Mouse (Mus musculus) gastrocnemius, postnatal 10 days (tissue): ENCODE data around the gene Pars2. TPM values are rescaled to one million over a fixed set of nuclear protein-coding genes. Genes with fewer than 3 reads are reported as not detected.
A peak's percentile ranks its signal among the peaks of the same experiment; 100 is the strongest.

Source experiments
- DNase-seq: peaks from one replicate; pipeline ENCODE4 v3.0.0; 2021; ENCODE audit warnings: mixed read lengths
- long read RNA-seq, 2 experiments: library from polyadenylated mRNA; stranded (forward); transcript quantifications; one replicate each; pipeline ENCODE4 v2.0.0; 2021
- total RNA-seq, 2 experiments: library from RNA; stranded (reverse); gene quantifications; 2 replicates each; pipeline ENCODE4 v1.2.3; 2021

Gene Pars2
- total RNA-seq: 1 to 10 TPM; 3.9 to 4.5 TPM
- long read RNA-seq, experiment 1, partial matches to known transcripts: 0 of 8 reads
- long read RNA-seq, experiment 1, other reads (novel, unspliced or antisense): 3 of 8 reads
- long read RNA-seq, experiment 2, transcript Pars2-201 (2 exons, 2,191 nt): major isoform, 5 of 10 reads
- long read RNA-seq, experiment 2, partial matches to known transcripts: 0 of 10 reads
- long read RNA-seq, experiment 2, other reads (novel, unspliced or antisense): 2 of 10 reads

- DNase-seq: peak; percentile 96
Observed at GRCm38 (mm10) chr4:106650833-106651527, at the start of gene Pars2. TSS of gene Pars2 (plus strand) at chr4:106651069.

GRCm38 (mm10) chr4:106606639-106607554 is 44.0 kb upstream of the Pars2 start:
- no peak for DNase-seq

- no peak for DNase-seq
Observed at GRCm38 (mm10) chr4:106607905-106608304, 43.0 kb upstream of the Pars2 start.

GRCm38 (mm10) chr4:106613105-106613504 is 37.8 kb upstream of the Pars2 start:
- DNase-seq: no peak

GRCm38 (mm10) chr4:106613560-106613959 is 37.3 kb upstream of the Pars2 start:
- no peak for DNase-seq

- peak; percentile 67 for DNase-seq
Observed at GRCm38 (mm10) chr4:106614180-106614797, 36.6 kb upstream of the Pars2 start.

GRCm38 (mm10) chr4:106614881-106615280 is 36.0 kb upstream of the Pars2 start:
- no peak for DNase-seq

GRCm38 (mm10) chr4:106615637-106616036 is 35.2 kb upstream of the Pars2 start:
- no peak for DNase-seq

- DNase-seq: no peak
Observed at GRCm38 (mm10) chr4:106617056-106617455, 33.8 kb upstream of the Pars2 start, which contains the start of gene Lexm. TSS of gene Lexm (minus strand) at chr4:106617241.

- DNase-seq: no peak
Observed at GRCm38 (mm10) chr4:106618898-106619297, 32.0 kb upstream of the Pars2 start.

- no peak for DNase-seq
Observed at GRCm38 (mm10) chr4:106621428-106621827, 29.4 kb upstream of the Pars2 start.

GRCm38 (mm10) chr4:106622030-106622493 is 28.8 kb upstream of the Pars2 start, which contains the start of gene Ttc22:
TSS of gene Ttc22 (plus strand) at chr4:106622432.
- DNase-seq: no peak

GRCm38 (mm10) chr4:106622712-106623111 is 28.2 kb upstream of the Pars2 start:
- DNase-seq: no peak

- no peak for DNase-seq
Observed at GRCm38 (mm10) chr4:106624271-106624670, 26.6 kb upstream of the Pars2 start.

- DNase-seq: no peak
Observed at GRCm38 (mm10) chr4:106627809-106628208, 23.1 kb upstream of the Pars2 start.

- no peak for DNase-seq
Observed at GRCm38 (mm10) chr4:106628650-106629360, 22.1 kb upstream of the Pars2 start.

- no peak for DNase-seq
Observed at GRCm38 (mm10) chr4:106629374-106629773, 21.5 kb upstream of the Pars2 start.

- peak; percentile 65 for DNase-seq
Observed at GRCm38 (mm10) chr4:106630333-106631220, 20.3 kb upstream of the Pars2 start.

- DNase-seq: no peak
Observed at GRCm38 (mm10) chr4:106632313-106632712, 18.6 kb upstream of the Pars2 start.
